Mouse (Mus musculus) right cerebral cortex, adult 18-20 months (tissue): ENCODE data around the gene D6Ertd527e.

Source experiments
- DNase-seq: peaks from one replicate; pipeline ENCODE4 v3.0.0; 2022; ENCODE audit warnings: mixed read lengths

D6Ertd527e gene

GRCm38 (mm10) chr6:87112125-87112524 lies 7.6 kb downstream of the D6Ertd527e start:
- no peak for DNase-seq

DNA sequence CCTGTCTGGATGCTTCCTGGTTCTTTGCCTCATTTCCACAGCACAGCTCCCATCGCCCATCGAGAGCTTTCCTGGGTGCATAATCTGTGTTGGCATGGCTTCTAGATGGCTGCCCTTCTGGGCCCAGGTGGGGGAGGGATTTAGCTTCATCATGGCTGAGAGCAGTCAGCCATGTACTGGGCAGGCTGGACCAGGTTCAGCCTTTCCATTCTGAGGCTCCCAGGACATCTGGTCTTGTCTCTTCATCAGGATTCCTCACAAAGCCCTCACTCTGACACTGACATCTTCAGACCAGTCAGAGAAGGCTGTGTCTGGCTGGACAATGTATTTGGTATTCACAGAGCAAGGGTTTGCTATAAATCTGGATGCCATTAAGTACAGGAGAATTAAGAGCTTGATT lies 11.4 kb downstream of the D6Ertd527e start:
- no peak for DNase-seq

DNA sequence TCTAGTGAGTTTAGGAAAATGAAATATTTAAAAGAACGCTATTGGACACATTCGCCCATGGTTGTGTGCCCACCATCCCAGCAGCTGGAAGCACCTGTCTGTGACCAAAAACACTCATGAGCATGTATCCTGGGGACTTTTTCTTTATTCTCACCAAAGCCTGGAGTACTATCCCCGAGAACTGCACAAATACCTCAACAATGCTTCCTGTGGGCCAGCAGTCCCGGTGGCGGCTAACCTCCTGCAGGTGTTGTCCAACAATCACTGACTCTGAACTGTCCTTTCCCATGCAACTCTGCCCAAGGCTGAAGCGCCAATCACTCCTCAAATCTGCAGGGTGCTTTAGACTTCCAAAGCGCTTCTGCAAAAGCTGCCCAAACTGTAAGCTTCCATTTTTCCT lies 12.1 kb downstream of the D6Ertd527e start:
- no peak for DNase-seq

DNA sequence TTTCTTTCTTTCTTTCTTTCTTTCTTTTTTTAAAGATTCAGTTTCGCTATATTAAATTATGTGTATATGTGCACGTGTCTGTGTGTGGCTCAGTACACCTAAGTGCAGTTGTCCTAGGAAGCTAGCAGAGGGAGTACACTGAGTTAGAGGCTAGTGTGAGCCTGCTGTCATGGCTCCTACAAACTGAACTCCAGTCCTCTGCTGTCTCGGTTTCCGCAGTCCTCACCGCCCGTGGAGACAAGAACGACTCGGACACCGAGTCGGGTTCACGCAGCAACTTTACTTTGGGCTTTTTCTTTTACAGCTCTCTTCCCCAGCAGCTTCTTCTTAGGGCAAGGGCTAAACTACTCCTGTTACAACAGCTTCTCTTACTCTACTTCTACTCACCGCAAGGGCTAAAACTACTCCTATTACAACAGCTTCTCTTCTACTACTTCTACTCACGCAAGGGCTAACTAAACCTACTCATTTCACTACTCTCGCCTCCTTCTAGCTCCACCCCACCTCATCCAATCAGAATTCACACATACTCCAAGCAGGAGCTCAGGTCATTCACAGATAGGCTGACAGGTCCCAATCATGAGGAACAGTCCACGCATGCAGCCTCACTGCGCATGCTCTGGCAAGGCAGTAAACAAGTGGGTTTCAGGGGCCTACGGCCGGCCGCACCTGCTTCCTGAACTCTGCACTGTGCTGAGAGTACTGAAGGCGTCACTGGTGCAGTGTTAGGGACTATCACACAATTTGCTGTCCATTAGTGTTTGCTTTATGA lies 14.7 kb downstream of the D6Ertd527e start:
- DNase-seq: no peak

- no peak for DNase-seq
Measured at GRCm38 (mm10) chr6:87119975-87120374, 15.4 kb downstream of the D6Ertd527e start.

DNA sequence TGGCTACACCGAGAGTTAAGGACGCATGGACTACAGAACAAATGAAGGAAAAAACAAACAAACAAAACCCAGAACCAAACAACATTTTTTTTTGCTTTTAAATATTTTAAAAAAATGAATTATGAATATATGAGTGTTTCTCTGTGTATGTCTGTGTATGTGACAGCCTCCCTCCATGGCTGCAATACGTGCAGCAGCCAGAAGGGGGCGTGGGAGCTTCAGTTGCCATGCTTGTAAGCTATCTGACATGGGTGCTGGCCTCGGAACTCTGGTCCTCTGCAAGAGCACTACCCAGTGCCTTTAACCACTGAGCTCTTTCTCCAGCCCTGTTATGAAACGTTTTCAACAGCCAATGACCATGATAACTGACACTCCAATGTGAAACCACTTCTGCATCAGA lies 16.1 kb downstream of the D6Ertd527e start:
- DNase-seq: no peak

DNA sequence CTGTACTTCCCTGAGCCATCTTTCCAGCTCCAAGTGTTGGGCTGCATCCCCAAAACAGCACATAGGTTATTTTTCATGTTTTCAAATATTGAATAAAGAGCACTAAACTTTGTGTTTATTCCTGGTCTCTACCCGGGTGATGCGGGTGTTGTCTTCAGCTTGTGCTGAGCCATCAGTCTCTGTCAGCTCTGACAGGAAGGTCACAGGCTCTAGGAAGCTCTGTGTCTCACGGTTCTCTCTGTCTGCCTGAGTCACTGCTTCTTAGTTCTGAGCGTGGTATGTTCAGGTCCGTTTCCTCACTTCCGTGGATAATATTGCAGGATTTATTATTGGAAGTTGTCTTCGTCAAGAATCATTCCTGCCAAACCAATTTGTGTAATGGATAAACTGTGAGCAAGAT lies 17.4 kb downstream of the D6Ertd527e start:
- DNase-seq: no peak

DNA sequence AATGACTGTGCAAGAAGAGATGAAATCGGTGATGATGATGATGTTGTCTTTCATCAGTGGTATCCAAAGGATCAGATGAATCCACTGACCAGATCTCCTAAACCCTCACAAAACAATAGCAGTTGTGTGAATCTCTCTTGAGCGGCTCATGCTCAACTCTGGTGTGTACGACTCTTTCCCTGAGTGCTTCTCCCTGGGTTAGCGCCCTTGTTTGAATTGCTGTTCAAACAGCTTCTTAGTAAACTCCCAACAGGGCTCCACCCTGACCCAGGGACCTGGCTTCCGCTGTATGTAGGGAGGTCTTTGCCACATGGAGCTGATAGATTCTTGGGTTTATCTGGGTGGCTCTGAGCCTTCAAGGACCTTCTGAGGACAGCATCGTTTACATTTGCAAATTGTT lies 18.9 kb downstream of the D6Ertd527e start:
- no peak for DNase-seq

- DNase-seq: no peak
Measured at GRCm38 (mm10) chr6:87123973-87124372, 19.4 kb downstream of the D6Ertd527e start.

DNA sequence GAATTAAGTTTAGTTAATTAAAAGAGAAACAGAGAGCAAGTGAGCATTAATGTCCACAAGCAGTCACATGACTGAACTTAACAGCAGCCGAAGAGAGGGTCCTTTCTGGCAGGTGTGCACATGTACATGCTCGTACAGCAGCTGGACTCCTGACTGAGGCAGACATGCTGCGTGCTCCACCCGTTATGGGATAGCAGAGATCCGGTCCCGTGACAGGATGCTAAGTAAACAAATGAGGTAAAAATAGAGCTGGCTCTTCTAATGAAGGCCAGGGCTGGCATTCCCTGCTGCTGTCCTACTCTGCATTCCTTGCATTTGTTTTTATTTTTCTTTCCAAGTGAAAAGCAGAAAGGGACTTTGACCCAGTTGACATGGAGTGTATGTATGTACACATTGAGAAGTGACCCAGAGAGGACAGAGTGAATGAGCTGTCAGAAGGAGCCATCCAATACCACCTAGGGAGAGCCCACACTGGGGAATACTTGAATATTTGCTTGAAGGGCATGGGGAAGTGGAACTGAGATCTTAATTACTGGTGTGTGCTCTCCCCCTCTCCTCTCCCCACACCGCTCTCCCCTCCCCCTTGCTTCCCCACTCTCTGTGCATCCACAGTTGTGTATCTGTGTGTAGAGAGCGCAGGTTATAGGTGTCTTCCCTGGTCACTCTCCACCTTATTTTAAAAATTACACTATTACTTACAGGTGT lies 22.7 kb downstream of the D6Ertd527e start:
- no peak for DNase-seq

- DNase-seq: peak; percentile 19
Measured at GRCm38 (mm10) chr6:87129861-87130260, 25.3 kb downstream of the D6Ertd527e start.

- no peak for DNase-seq
Measured at GRCm38 (mm10) chr6:87130628-87131027, 26.1 kb downstream of the D6Ertd527e start.

DNA sequence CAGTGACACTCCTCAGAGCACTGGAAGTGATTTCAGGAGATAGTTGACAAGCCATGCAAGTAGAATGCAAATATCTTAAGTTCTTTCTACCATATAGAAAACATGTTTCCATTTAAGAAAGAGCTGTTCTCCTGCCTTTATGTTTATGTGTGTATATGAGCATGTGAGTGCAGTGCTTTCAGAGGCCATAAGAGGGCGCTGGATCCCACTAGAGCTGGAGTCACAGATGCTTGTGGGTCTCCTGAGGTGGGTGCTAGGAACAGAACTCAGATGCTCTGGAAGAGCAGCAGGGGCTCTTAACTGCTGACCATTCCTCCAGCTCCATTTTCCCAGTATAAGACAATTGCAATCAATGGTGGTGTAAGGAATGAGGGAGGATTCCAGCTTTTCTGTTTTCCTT lies 26.5 kb downstream of the D6Ertd527e start:
- no peak for DNase-seq

DNA sequence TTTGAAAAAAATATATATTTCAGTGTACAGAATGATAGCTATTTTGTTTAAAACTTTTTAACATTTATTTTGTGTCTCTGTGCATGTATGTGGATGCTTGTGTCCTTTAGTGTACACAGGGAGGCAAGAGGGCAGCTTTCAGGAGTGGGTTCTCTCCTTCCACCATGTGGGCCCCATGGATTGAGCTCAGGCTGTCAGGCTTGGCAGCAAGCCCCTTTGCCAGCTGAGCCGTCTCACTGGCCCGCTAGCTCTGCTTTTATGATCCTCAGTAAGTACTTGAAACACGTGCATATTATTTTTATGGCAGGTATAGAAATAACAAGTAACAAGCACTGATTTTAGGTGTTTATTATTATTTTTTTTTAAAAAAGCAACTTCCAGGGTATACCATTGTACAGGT lies 29.0 kb downstream of the D6Ertd527e start:
- DNase-seq: no peak

DNA sequence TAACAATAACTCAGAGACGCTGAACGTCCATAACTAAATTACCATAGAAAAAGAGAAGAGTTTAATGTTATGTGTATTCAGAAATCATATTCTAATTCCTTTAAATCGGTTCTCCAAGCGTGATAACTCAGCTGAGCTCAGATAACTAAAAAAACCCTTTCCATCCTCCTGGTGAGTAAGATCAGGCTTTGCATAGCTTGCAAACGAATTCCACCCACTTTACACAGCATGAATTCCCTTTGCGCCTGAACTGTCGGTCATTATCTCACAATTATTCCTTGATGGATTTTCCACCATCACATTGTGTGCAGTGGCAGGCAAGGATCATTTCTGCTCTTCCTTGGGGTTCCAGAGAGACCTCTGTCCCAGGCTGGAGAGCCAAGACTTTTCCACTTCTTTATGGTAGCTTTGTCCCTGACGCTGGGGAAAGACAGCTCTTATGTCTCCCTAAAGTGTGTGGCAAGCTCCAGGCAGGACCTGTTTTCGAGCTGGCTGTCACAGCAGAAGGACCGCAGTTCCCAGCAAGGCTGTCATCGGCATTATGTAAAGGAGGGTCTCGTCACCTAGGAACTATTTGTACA lies 29.5 kb downstream of the D6Ertd527e start:
- peak; percentile 31 for DNase-seq

DNA sequence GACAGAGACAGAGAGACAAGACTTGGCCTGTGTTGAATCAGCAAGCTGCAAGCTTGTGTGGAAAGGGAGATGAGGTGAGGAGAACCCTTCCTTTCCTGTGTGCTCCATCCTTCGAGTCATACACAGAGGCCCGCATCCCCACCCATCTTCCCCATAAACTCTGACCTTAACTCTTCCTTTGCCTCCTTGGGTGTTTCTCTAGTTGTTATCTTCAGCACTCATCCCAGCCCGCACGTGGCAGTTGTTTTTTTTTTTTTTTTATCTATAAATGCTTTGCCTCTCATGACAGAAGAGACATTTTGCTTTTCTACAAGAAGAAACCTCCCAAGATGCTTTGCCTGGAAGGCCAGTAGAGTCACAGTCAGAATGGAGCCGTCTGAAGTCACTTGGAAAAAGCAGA lies 33.9 kb downstream of the D6Ertd527e start:
- no peak for DNase-seq

DNA sequence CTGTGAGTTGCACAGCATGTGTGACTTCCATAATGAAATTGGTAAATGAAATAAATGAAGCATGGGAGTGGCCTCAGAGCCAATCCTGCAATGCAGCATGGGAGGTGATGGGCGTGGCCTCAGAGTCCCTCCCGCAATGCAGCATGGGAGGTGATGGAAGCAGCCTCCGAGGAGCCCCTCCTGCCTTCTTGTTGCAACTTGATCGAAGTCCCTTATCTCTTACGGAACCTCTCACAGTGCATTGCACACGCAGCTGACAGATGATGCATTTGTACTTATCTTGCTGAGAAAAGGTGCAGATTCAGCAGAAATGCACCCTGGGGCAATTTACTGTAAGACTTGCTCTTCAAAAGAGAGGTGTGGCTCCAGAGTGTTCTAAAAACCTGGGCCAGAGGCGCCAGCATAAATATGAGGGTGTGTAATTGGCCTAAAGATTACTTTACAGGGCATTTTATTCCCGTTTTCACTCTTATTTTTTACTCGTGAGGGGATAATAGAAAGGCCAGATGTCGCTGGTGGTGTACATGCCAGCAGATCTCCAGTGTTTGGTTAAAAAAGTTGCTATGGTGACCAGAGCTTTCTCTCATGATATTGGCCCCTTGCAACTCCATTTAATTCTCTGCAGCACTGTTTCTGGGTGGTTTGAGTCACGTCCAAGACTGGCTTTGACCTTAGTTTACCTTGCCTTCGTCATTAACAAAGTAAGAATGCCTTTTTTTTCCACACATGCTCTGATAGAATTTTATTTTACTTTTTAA lies 35.4 kb downstream of the D6Ertd527e start:
- DNase-seq: no peak

DNA sequence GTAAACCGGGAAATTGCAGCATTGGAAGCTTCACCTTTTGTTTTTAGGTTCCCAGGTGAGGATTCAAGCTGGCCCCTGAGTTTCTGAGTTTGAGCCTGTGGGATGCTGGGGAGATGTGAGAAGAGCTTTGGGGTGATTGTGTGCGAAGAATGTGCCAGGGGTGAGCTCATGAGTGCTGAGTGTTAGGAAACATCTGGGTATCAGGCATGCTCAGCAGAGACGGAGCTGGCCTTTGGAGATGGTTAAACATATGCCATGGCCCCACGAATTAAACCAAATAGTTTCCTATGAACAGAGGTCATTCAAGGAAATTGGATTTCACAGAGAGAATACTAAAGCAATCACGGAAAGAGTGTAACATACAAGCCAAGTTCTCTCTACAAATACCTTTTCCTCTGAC lies 37.7 kb downstream of the D6Ertd527e start:
- DNase-seq: no peak

GRCm38 (mm10) chr6:87143594-87143993 lies 39.0 kb downstream of the D6Ertd527e start:
- DNase-seq: no peak

GRCm38 (mm10) chr6:87147921-87148320 lies 43.4 kb downstream of the D6Ertd527e start:
- no peak for DNase-seq

DNA sequence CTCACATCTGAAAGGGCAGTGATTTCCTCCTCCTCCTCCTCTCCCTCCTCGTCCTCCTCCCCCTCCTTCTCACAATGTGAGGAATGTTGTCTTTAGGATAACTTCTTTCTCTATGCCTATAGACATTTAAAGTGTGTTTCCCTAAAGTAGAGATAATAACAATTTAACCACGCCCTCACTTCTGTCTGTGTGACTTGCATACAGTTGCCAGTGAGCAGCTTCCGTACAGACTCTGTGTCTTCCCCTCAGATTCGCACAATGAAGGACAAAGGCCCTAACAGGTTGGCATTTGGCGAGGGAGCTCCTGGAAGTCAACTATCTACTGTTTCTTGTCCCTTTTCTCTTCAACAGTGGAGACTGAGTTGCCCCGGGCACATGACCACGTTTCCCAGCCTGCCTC lies 45.9 kb downstream of the D6Ertd527e start:
- DNase-seq: no peak

DNA sequence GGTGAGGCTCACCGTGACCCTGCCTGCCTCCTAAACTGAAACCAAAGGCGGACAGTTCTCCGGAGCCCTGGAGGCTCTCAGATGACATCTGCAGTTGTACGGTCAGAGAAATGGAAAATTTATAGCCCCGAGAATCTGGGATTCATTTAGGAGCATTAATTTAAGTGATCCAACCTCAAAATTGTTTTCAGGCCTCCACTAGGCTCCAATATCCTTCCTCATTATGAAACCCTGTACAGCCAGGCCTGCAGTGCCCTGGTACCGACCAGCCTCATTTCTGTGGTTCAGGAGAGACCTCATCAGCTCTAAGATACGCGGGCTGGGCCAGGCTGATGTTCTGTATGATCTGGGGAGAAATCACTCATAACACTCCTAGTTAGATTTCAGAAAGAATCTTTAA lies 46.9 kb downstream of the D6Ertd527e start:
- no peak for DNase-seq

- no peak for DNase-seq
Measured at GRCm38 (mm10) chr6:87152461-87153230, 48.1 kb downstream of the D6Ertd527e start.
